Mouse (Mus musculus) ZHBTc4 (cell line): ENCODE results near the gene Slc25a13.

ENCODE experiments used
- DNase-seq: peaks from one replicate; pipeline ENCODE4 v3.0.0-alpha.2; 2011; ENCODE audit warnings: low read depth, low spot score

Gene Slc25a13

DNA sequence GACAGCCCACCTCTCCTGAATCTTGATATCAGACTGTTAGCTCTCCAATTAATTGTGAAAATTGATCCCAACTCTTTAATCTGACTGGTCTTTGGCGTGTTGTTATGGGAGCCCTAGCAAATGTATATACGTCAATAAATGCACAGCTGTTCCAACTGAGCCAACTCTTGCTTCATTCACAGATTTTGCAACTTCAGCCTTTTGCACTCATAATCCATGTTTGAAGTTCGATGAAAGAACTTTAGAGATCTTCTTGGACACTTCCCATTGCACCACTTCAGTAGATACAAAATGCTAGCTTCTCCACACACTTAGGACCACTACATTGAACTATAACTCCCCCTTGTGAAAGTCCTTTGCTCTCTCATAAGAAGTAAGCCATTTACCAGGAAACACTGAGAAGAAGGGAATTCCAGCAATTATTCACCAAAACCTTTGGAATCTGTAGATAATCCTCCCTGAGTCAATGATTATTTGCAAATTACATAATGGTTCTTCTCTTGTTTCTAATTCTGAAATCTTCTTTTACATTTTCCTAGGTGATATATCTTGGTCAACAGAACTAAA lies 11.3 kb downstream of the Slc25a13 start:
- DNase-seq = no peak

- no peak for DNase-seq
Observed at GRCm38 (mm10) chr6:6202451-6202850, 14.5 kb downstream of the Slc25a13 start.

GRCm38 (mm10) chr6:6201977-6202376 lies 15.0 kb downstream of the Slc25a13 start:
- DNase-seq = no peak

DNA sequence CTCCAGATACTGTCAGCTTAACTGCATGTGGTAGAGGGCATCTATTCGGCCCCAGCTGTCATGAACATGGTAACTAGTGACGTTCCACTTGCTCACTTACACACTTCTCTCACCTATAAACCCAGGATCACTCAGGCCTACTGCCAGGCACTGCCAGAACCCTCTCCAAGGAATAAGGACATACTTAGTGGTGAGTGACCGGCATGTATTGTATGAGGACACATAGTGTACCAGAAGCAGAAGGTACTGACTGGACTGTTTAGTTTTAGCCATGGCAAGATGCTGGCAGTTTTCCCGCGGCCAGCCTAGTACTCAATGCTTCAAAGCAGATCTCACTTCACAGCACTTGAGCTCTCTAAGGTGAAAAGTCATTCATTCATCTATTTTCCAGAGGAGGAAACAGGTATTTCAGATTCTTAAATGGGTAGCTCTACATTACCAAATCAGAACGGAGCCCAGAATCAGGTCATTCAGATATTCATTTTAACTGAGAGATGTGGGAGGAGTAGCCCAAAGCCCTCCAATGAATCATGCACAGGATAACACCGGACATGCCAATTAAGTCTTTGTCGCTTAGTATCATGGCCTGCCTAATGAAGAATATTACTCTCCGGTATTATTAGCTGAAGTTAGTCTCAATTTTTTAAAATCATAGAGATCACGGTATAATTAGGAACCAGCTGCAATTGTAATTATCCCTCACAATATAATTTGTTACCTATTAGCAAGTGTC lies 17.7 kb downstream of the Slc25a13 start:
- no peak for DNase-seq

- peak; percentile 85 for DNase-seq
Observed at GRCm38 (mm10) chr6:6198056-6198455, 18.9 kb downstream of the Slc25a13 start.

DNA sequence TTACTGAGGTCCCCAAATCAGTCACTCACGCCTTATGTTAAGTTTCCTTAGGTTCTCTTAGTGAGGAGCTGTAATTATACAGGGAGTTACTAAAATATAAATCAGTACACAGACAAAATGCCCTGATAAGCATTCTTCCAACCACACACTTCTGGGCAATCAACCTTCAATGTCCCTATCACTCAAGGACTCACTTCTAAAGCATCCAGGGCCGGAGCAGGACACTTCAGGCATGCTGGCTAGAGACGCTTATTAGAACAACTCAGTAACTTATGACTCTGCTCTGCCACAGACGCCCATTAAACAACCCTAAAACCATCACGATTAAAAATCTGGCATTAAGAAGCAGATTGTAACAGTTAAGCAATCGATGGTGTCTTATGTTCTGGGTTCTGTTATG lies 19.6 kb downstream of the Slc25a13 start:
- DNase-seq = no peak

DNA sequence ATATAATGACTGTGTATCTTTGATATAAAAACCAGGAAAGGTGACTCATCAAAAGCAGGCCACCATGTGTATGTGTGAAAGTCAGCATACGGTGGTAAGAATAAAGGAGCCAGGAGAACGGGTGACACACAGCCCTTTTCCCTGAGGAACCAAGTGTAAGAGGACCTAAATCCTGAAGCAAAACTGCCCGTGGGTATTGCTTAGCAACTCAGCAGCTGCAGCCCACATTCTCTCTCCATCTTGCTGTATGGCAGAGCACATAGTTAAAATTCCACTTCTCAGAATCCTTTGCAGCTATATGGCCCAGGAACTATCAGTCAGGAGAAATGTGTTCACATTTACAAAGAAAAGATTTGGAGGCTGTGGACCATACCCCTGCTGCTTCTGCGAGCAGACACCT lies 20.4 kb downstream of the Slc25a13 start:
- DNase-seq = no peak

DNA sequence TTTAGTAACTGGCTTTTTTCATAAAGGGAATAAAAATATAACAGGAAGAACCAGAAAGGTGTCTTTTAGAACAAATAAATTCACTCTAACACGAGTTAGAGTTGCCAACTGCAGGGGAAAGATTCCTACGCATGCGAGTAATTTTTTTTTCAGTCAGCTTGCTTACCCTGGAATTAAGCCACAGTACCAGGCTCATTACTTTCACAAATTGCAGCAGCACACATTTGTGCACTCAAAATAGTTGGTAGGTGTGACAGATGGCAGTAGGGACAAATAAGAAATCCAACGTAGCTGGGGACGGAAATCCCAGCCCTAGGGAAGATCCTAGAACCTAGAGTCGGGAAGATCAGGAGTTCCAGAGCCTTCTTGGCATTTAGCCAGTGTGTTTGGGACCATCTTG lies 22.1 kb downstream of the Slc25a13 start:
- DNase-seq = no peak

GRCm38 (mm10) chr6:6193906-6194305 lies 23.1 kb downstream of the Slc25a13 start:
- no peak for DNase-seq

DNA sequence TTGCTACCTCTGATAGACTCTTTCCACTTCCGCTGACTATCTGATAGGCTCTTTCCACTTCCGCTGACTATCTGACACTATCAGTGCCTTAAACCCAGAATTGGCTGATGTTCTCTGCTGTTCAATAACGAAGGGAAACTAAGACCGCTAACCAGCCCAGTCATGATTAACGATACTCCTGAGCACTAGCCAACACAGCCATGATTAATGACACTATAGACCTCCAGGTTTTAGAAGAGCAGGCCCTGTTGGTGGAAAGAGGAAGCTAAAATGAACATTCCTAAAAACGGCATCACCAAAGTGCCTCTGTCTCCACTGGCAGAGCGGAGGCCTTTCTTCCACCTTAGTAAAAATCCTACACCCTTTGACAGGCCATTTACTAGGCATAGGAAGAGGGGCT lies 24.6 kb downstream of the Slc25a13 start:
- DNase-seq = no peak

DNA sequence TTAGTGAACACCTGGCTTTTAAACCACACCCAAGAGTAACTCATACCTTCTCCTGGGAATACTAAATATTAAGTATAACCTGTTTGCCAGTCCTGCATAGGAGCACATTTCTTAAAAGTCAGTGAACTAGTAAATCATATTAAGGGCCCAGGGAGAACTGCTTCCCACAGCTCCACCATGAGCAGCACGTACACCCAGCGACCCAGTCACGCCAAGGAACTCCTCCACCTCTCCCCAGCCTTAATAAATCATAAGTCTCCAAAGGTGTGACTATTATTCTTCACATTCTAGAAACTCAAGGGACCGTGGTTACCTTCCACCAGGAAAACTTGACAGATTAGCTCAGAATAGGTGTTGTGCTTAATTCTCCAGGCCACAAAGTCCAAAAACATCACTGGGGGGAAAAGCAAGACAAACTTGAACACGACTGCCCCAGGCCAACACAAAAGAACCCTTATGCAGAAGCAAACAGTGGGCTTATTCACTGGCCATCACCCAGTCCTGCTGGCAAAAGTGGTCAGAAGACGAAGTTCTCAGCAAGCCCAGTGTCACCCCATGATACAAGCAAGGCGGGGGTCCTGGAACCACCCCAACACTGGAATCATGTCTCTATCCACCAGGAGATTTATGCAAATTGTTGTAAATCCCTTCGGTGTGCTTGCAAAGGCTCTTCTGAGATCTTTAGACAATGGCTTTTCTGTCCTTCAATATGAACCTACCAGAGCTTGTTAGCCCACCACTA lies 25.2 kb downstream of the Slc25a13 start:
- no peak for DNase-seq

- no peak for DNase-seq
Observed at GRCm38 (mm10) chr6:6188970-6189369, 28.0 kb downstream of the Slc25a13 start.

DNA sequence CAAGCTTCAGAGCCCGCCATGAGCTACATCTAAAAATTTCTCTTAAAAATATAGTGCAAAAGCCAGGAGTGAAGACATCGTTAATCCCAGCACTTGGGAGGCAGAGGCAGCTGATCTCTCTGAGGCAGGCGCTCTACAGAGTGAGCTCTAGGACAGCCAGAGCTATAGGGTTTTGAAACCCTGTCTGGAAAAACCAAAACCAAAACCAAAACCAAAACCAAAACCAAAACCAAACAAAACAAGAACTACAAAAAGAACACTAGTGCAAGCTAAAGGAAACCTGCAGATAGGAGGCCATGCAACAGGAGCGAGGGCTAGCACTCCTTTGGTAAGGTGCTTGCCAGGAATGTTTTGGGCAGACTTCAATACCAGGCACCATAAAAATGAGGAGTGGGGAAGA lies 30.5 kb downstream of the Slc25a13 start:
- DNase-seq = no peak

GRCm38 (mm10) chr6:6185735-6186068 lies 31.3 kb downstream of the Slc25a13 start:
- no peak for DNase-seq

DNA sequence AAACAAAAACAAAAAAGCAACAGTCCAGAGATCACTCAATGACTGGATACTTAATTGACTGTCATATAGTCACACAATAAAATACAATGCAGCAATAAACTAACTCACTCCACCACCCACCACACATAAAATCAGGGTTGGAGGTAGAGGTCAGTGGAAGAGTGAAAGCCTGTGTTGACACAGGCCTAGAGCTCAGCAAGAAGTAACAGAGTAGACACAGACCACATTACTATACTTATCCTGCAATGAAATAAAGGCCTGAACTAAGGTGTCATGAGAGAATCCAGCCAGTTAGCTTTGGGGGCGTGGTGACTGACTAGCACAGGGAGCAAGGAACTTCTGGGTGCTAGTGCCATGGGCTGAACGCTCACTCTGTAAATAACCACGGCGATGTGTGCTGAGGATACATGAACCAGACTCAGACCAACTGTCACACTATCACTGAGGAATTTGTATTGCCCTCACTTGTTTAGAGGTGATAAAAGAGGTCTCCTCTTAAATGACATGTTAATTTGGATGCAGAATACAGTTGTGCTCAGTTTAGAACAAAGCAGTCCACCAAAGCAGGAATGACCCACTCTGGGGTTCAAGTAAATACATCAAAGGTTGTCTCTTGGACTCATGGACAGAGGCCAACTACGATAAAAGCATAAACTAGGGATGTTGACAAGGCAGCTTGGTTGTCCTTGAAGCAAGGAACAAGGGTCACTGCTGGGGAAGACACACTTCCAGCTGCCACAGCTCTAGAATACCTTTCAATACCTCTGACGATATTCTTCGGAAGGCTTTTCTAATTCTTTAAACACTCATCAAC lies 31.8 kb downstream of the Slc25a13 start:
- DNase-seq = peak; percentile 35

GRCm38 (mm10) chr6:6183601-6184000 lies 33.4 kb downstream of the Slc25a13 start:
- DNase-seq = peak; percentile 46

DNA sequence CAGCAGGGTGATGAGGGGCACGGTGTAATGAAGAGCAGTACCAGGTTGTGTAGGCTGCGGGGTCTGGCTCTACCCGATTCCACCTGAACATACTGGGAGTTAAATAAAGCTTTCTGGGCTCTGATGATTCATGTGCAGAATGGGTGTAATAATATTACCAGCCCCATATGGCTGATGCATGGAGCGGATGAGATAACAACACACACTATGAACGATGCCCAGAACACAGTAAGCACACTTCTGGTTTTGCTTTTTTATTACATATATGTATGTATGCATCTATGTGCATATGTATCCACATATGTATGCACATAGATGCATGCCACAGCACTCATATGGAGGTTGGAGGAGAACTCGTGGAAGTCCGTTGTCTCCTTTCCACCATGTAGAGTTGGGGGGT lies 34.8 kb downstream of the Slc25a13 start:
- DNase-seq = no peak

- peak; percentile 75 for DNase-seq
Observed at GRCm38 (mm10) chr6:6178341-6178740, 38.6 kb downstream of the Slc25a13 start.

- no peak for DNase-seq
Observed at GRCm38 (mm10) chr6:6175350-6175971, 41.5 kb downstream of the Slc25a13 start.

GRCm38 (mm10) chr6:6173935-6174561 lies 42.9 kb downstream of the Slc25a13 start:
- peak; percentile 43 for DNase-seq
